Mouse (Mus musculus) activated CD4-positive, CD25-positive, alpha-beta regulatory T cell, adult 4 months (primary cell): Measurements from ENCODE around the gene Hoxd8. TPM values are rescaled to one million over a fixed set of nuclear protein-coding genes. Genes with fewer than 3 reads are reported as not detected.

Experiments used
- ATAC-seq: one replicate; pipeline ENCODE4 v1.8.0; 2017
- polyA plus RNA-seq, 2 experiments: library from polyadenylated mRNA; unstranded; fragments of 100-300 nt; shearing (Covaris generic); gene quantifications; one replicate each; pipeline ENCODE4 v1.2.1; 2017

The Hoxd8 gene
- polyA plus RNA-seq, 2 experiments from 2014 or later = not detected

DNA sequence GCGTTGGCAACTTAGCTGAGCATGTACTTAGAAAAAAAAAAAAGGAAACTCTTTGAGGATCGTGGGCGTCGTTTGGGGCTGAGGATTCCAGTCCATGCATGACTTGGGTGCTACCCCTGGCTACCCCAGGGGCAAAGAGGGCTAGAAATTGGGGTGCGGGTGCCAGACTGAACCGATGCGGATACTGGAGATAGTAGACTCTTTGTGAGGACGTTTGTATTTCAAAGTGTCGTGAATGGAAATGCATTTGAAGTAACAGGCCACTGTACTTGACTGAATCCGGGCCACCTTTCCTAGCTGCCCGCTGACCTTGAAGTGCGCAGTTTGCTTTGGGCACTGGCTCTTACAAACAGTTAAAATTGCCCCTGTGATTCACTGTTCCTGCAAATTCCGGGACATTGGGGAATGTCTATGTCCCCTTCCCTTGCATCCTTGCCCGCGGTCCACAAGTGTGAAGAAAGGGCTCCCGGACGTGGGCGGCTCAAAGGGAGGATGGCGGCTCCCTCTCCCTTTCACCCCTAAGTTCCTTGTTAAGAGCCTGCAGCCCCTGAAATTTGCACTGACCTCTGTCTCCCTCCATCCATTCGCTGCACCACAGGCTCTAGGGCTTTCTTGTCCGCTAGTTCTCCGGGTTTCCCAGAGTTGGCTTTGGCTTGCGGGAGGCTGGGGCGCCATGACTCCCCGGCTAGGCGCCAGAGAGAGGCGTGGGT is 17.3 kb upstream of the Hoxd8 start:
- ATAC-seq = no peak

DNA sequence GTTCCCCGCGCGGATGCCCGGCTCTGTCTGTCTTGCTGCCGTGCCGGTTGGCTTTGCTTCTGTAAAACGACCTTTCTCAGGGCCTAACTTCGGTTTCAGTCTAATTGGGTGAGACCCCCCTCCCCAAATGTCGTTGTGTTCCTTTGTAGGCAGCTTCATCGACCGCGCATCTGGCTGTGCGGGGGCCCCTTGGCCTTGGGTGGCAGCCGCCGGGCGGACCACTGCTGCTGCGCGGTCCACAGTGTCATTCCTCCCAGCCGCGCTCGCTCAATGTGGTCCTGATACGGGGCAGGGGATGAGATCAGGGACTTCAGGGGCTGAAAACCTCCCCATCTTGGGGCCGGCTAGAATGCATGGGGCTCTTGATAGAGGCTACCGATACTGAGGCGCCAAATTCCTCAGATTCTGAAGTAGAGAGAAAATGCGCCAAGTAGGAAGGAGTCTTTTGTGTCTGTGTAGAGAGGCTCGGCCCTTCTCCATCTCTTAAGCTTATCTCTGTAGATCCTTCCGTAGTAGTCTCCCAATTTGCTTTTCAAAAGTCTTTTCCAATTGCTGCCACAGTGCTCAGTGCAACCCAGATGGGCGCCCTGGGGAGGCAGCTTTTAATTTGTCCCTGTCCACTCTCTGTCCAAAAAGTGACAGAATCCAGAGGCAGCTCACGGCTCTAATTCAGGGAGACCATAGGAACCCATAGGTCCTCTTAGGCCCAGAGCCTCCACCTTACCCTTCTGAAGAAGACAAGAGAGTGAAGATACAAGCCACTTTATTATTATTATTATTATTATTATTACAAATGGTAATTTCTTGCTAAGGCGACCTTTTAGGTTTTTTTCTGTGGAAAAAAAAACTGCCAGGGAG is 16.5 kb upstream of the Hoxd8 start:
- ATAC-seq = no peak

DNA sequence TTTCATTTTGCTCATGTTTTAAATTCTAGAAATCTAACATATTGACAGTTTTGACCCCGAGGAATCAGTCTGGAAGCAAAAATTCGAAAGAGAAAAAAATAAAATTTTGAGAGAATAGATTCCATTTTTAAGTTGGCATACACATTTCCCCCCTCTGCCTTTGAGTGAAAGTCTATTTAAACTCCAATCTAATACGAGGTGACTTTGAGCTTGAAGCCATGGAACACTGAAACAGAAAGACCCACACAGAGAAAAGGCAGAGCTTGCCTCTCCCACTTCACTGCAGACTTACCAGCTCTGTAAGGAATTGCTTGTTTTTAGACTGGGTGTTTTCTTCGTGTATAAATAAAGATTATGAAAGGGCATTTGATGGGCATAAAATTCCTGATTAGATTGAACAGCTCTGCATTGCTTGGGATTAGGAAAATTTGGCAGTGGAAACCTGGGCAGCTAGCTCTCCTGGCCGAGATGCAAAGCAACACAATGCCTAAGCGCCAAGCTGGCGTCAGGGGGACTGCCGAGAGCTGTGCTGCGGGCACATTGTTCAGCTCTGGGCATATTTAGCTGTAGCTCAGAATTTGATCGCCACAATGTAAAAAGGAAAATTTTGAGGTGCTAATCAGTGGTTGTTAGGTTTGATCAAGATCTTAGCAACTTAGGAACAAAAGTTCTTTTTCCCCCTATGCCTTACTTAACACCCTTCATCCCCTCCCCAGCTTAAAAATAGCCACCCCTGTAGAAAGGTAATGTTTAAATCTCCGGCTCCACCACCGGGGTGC is 15.4 kb upstream of the Hoxd8 start:
- no peak for ATAC-seq

DNA sequence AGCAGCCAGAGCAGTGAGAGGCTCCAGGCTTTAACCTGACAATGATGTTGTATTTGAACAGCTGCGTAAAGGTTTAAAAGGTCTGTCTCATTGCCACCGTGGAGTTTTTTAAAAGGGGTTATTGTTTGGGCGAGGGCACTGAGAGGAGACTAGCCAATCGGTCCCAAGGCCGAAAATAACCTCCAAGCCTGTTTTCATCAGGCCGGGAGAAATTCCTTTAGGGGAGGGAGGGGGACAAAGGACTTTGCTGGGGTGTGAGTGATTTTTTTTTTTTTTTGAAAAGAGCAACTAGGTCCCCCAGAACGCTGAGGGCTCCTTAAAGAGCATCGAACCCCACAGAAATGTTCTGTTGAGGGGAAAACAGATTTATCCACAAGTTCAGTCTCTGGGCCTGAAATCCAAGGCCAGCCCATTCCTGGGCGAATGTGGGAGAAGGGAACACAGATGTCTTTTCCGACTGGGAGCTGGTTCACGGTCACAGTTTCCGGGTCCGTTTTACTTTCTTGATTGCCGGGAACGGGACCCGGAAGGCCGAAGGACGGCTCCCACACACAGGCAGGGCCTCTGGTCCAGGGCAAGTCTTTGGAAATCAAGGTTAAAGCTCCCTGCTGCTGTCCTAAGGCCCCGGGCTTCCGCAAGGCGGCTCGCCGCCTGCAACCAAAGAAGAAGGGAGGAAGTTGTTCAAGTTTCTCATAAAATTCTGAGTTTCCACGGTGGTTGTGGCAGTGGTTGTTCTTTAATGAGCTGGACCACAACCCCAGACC is 14.7 kb upstream of the Hoxd8 start:
- no peak for ATAC-seq

DNA sequence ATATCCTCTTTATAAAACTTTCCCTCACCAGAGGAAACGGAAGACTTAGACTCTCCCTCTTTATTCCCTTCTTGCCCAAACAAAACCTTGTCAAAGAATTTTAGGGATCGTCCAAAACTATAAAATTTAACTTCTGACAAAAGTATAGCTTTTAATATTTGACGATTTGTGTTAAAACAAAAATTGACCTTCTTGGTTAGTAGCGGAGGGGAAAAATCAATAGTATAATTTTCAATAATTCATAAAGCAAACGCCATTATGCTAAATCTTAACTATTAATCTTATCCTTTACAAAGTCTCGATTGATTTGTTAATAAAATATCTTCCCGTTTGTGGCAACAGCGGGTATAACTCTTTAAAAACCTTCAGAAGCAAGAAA is 14.1 kb upstream of the Hoxd8 start:
- ATAC-seq = no peak

DNA sequence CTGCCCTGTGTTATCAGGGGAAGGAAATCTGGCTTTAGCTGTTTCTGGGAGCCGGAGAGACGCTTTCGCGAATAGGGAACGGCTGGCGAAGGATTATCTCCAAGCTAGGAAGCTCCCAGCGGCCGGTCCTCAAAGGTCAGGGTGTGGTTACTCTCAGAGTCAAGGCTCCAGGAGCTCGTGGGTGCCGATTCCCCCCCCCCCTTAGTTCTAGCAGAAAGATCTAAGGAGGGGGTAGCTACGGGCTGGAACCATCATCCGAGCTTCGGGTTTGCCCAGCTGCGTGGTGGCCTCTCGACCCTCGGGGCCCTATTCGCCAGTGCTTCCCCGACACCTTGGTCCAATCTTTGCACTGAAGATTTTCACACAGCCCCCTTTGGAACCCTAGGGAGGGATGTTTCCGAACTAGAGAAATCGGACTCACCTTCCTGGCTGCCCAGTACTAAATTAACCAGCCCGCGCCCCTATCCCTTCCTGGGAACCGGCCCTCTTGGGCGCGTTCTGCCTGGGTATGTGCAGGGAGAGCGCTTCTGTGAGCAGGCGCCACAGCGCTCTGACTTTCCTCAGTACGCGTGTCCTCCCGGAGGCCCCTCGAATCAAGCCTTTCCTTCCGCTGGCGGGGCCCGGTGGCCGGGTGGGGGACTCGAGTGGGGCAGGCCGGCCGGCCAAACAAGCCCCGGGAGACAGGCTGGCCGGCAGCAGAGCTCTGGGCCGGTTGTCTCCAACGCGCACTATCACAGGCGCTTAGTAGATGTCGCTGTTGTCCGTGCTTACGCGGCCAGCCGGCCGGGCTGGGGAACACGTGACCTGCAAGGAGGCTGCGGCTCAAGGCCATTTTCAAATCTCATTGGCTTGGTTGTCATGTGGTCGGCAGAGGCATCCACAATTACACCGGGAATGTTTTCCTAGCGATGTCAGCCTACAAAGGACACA is 13.1 kb upstream of the Hoxd8 start, which contains the start of gene Hoxd10:
Gene Hoxd10, plus strand, starts transcription at position 903 of the 930 bp plus-strand sequence.
- no peak for ATAC-seq

DNA sequence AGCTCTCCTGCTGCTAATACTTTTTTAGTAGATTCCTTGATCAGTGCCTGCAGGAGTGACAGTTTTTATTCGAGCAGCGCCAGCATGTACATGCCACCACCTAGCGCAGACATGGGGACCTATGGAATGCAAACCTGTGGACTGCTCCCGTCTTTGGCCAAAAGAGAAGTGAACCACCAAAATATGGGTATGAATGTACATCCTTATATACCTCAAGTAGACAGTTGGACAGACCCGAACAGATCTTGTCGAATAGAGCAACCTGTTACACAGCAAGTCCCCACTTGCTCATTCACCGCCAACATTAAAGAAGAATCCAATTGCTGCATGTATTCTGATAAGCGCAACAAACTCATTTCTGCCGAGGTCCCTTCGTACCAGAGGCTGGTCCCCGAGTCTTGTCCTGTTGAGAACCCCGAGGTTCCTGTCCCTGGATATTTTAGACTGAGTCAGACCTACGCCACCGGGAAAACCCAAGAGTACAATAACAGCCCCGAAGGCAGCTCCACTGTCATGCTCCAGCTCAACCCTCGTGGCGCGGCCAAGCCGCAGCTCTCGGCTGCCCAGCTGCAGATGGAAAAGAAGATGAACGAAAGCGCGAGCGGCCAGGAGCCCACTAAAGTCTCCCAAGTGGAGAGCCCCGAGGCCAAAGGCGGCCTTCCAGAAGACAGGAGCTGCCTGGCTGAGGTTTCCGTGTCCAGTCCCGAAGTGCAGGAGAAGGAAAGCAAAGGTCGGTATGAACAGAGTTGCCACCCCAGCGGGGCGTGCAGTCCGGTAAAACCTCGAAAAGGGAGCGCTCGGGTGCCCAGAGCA is 12.2 kb upstream of the Hoxd8 start:
- ATAC-seq = no peak

DNA sequence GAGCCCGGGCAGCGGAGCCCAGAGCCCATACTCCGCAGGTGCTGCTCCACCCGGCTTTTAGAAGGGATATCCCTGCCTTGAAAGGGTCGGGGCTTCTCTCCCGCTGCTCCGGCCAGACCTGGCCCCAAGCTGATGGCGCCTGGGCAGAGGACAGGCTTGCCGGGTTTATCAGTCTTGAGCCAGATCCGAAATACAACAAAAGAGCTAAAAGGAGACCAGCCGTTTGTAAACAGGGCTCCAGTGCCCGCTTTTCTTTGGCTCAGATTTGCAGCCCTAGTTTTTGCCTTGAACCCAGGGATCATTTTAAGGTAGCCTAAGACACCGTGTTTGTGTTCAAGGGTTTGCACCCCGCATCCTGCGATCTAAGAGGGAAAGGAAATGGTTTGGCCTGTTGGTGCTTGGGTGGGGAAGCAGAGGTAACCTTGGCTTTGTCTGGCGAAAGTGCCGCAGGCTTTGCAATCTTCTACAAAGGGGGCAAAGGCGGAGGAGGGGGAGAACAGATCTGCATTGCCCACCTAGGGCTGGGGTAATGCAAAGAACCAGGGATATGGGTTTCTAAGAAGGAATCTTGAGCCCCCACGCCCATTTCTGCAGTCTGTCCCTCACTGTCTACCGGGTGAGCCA is 11.5 kb upstream of the Hoxd8 start:
- no peak for ATAC-seq

DNA sequence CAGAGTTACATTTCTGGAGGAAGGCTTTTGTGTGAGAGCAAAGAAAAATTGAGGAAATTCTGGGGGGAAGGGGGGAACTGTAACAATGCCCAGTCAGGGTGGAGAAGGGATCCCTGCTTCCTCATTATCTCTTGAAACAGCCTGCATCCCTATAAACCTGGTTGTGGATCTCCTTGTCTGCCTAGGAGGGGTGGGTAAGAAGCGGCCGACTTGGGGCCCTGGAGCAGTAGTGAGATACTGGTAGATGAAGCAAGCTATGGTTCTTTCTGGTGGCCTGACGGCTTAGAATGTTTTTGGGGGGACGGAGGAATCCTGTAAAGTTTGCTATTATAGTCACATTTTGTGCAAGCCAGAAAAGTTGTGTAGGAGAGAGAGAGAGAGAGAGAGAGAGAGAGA is 11.0 kb upstream of the Hoxd8 start:
- ATAC-seq = no peak

DNA sequence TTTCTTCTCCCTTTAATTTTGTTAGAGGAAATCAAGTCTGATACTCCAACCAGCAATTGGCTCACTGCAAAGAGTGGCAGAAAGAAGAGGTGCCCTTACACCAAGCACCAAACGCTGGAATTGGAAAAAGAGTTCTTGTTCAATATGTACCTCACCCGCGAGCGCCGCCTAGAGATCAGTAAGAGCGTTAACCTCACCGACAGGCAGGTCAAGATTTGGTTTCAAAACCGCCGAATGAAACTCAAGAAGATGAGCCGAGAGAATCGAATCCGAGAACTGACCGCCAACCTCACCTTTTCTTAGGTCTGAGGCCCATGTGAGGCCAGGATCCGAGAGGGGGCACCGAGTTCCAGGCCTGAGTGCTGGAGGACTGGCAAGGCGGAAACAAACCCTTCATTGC is 10.3 kb upstream of the Hoxd8 start:
- ATAC-seq = no peak

DNA sequence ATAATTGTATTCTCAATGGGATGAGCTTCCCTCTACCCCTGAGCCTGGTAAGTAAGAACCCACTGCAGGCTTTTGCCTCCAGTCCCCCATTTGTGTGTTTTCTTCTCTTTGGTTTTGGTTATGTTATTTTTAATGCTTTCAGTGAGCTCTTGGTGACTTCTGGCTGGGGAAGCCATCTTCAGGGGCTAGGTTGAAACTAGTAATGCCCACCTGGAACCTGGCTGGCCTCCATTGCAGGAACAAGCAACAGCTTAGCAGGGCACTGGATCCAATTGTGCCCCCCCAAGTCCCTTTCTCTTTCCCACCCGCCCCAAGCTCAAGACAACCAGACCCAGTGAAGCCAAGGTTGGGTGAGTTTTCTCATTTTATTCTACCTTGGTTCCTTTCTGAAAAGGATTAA is 9.0 kb upstream of the Hoxd8 start:
- no peak for ATAC-seq

DNA sequence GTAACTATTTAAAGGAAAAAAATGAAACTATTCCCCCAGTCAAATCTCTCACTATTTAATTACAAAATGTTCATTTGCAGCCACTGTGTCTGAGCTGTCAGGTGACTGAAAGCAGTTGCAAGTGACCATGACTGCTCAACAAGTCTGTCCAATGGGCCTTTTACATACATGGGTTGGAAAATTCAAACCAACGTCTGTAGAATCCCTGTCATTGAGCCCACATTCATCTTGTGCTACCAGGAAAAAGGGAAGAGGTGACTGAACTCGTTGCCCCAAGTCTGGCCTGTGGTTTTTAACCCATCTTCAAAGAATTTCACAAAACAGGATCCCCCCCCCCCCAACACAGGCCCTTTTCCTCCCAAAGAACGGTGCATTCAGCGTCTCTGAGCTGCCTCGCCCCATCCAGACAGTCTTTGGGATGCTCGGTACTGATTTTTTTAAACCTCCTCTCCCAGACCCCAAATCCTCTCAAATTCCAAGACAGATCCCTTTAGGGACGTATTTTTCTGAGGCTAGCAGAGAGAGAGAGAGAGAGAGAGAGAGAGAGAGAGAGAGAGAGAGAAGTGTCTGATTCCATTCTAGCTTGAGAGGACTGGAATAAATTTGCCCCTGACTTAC is 8.5 kb upstream of the Hoxd8 start:
- no peak for ATAC-seq

DNA sequence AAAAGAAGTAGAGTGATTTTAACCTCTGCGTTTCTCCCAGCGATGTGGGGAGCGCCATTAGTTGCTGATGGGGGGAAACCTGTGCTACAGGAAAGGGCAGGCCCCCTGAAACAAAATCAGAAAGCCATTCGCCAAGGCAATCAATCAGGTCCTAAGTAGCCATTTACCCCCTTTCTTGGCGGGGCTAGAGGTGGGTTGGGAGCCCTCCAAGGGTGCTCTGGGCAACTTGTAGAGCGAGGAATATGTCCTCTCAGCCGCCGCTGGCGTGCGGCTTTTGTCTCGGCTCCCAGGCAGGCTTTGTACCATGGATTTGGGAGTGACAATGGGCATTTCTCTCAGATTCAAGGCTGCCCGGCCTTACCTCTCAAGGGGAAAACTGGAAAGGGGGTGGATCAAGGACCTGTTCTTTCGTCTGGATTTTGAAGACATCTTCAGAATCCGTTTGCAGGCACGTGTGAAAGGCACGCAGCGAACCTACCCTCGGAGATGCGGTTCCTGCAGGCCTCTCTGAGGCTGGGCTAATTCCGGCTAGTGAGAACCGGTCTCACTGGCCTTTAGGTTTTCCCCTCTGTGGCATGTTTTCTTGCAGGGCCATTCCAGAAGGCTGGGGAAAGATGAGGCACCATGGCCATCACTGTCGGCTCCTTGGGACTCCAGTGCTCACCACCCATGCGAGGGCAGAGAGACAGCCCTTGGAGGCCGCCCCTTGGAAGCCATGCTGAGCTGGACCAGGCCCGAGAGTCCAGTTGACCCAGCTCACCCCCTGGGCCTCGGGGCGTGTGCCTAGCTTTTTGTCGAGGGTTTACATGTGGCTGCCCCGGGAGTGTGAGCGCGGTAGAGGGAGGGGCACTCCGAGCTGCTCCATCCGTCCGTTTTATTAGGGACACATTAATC is 7.7 kb upstream of the Hoxd8 start:
- ATAC-seq = no peak

DNA sequence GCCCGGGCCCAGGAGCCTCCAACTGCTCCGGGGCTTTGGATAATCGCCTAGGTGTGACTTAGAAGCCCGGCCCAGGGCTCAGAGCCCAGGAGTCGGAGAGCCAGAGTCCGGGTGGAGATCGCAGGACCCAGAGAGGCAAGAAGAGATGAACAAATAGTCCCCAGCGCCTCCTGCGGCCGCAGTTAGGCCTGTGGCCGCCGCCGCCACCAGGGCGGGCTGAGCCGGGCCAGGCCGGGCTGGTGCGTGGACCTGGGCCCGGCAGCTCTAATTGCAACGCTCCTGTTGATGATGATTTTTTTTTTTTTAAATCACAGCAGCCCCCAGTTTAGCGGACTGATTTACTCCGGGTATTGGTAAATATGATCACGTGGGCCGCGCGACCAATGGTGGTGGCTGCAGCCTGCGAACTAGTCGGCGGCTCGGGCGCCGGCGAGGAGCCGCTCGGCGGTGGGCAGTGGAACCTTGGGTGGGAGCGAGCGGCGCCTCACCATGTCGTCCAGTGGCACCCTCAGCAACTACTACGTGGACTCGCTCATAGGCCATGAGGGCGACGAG is 6.8 kb upstream of the Hoxd8 start, which contains the start of gene Hoxd9:
Gene Hoxd9, plus strand, starts transcription at position 161 of the 555 bp plus-strand sequence.
- ATAC-seq = peak; percentile 28

DNA sequence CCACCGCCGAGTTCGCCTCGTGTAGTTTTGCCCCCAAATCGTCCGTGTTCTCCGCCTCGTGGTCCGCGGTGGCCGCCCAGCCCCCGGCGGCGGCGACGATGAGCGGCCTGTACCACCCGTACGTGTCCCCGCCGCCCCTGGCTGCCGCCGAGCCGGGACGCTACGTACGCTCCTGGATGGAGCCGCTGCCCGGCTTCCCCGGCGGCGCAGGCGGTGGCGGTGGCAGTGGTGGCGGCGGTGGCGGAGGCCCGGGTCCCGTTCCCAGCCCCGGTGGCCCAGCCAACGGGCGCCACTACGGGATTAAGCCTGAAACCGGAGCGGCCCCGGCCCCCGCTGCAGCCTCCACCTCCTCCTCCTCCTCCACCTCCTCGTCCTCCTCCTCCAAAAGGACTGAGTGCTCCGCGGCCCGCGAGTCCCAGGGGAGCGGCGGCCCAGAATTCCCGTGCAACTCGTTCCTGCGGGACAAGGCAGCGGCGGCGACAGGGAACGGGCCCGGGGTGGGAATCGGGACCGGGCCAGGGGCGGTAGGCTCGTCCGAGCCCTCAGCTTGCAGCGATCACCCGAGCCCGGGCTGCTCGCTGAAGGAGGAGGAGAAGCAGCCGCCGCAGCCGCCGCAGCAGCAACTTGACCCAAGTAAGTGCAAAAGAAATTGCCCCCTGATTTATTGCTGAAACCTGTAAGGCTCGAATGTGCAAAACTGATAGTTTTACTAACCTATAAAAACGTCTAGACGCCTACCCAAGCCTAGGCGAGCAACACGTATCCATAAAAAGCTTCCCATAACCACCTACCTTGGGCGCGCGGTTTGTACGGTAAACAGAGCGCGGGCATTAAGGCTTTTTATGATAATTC is 6.0 kb upstream of the Hoxd8 start:
- ATAC-seq = no peak

DNA sequence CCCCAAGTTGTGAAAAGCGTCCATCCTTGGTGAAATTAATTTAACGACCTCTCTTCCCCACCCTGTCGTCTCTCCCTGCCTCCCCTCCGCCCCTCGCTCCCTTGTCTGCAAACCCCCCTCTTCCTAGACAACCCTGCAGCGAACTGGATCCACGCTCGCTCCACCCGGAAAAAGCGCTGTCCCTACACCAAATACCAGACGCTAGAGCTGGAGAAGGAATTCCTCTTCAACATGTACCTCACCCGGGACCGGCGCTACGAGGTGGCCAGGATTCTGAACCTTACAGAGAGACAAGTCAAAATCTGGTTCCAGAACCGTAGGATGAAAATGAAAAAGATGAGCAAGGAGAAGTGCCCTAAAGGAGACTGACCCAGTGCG is 5.4 kb upstream of the Hoxd8 start:
- ATAC-seq = no peak
